Mouse (Mus musculus) leukemia stem cell, adult 10-12 weeks (primary cell): Measurements from ENCODE around the gene Ppp1r21. TPM values are rescaled to one million over a fixed set of nuclear protein-coding genes. Genes with fewer than 3 reads are reported as not detected.

Source experiments
- polyA plus RNA-seq: library from polyadenylated mRNA; stranded (reverse); fragments of >175 nt; gene quantifications from 2 replicates; pipeline ENCODE4 v1.2.3, GENCODE M21; 2012; ENCODE audit warnings: low replicate concordance

The Ppp1r21 gene
- polyA plus RNA-seq, result 2.3 and 2.9 TPM in 2 replicates

DNA sequence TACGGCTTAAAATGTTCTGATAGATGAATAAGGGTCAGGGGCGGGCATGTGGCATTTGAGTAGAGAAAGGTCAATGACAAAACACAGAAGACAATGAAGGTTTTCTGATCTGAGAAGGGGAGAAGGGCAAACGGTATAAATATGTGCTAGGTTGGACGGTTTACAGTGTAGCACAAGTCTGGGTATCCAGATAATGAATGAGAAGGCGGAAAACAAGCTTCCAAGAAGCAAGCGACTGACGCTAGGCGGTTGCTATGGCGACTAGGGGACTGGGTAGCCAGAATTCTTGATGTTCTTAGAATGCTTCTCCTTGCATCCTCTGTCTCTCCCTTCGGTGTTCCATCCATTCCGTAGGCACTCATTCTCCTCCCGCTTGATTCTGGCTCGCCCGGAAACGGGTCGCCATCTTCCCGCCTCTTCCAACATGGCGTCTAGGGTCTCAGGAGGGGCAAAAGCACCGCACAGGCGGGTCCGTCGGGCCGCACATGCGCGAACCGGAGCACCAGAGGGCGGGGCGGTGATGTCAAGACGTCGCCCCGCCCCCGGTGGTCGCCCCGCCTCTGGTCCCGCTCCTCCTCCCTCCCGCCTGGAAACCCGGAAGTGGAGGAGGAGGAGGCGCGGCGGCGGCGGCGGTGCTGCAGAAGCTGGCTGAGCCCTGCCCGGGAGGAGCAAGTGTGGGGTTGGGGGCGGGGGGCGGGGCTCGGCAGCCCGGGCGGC lies at the start of gene Ppp1r21:
Gene Ppp1r21 (plus strand): TSS at position 600 of the 717 bp plus-strand sequence.

DNA sequence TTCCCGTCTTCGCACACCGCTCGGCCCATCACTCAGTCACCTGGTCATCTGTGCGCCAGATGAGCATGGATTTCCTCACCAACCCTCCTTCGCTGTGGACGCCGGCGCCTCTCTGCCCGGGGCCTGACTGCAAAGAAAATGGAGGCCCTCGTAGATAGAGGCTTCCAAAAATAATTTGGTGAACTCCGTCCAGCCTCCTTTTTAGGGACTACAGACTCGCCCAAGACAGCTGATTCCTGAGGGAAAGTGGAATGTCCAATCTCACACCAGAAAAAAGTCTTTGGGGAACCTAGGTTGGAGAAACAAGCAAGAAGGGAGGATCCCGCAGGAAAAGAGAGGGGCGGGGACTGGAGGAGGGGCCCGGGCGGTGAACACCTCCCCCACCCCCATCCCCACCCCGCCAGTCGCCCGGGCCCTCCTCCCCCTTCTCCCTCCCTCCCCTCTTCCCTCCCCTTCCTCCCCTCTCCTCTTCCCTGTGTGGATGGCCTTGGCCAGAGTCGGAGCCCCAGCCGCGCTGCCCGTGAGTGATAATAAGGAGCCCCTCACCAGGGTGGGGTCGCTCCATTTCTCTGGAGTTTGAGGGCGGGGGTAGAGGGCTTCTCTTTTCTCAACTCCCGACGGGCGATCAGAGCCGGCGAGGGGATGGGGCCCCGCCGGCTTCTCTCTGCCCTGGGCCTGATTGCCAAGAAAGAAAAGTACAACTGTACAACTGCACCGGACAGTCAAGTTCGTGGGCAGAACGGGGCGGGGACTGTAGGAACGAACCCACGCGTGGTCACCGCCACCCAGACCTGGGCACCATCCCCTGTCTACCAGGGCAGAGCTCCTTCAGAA lies 67.5 kb downstream of the Ppp1r21 start, which contains the start of gene Ston1:
Gene Ston1 (plus strand): TSS at position 463 of the 834 bp plus-strand sequence.

Other genes with a start within 250 kb of the Ppp1r21 start
- gene Foxn2, start 89.4 kb upstream of the Ppp1r21 start, polyA plus RNA-seq, result 11.5 and 14.9 TPM in 2 replicates
- gene Ston1, start 67.6 kb downstream of the Ppp1r21 start, polyA plus RNA-seq, result 0.09 and 0.59 TPM in 2 replicates
- not detected in 2 replicates for gene Gtf2a1l, start 138.5 kb downstream of the Ppp1r21 start, polyA plus RNA-seq